Mouse (Mus musculus): ENCODE data around the gene Gm20823. TPM values are rescaled to one million over a fixed set of nuclear protein-coding genes. Genes with fewer than 3 reads are reported as not detected.
"Not testable (repeated sequence)": the region's sequence is repeated elsewhere in the genome, so short reads cannot be mapped to it uniquely, and the experiment has no call there.

The Gm20823 gene
- polyA plus RNA-seq (2015; fragmentation: Nextera tagmentation; extraction: Ambion mirVana) = not detected in 2 replicates

- not testable (repeated sequence) for H3K27me3 ChIP-seq (replicated peaks); H3K4me2 ChIP-seq; H3K36me3 ChIP-seq; H3K4me1 ChIP-seq; ATAC-seq (ENCODE audit: low FRiP score); H3K4me3 ChIP-seq (replicated peaks); H3K9me3 ChIP-seq (replicated peaks); H3K9ac ChIP-seq (replicated peaks); H3K27ac ChIP-seq (replicated peaks)
- no CpG with 5 or more reads among the region's 4 CpGs for WGBS
These were observed at the start of gene Gm20823 for GRCm38 (mm10) chrY:62464745-62465144. Gm20823 (minus strand) TSS chrY:62464845.
